Mouse (Mus musculus) gastrocnemius, postnatal 25 days (tissue): ENCODE measurements around the gene Slc35b1. TPM values are rescaled to one million over a fixed set of nuclear protein-coding genes. Genes with fewer than 3 reads are reported as not detected.

ENCODE experiments used
- DNase-seq: peaks from one replicate; pipeline ENCODE4 v3.0.0; 2022
- total RNA-seq, 2 experiments: library from RNA; stranded (reverse); gene quantifications; 1 replicate in 1 of 2; 2 replicates in 1 of 2; pipeline ENCODE4 v1.2.3; 2021

Gene Slc35b1
- total RNA-seq, 2 experiments from 2014 or later = 38.8 to 40.7 TPM

DNA sequence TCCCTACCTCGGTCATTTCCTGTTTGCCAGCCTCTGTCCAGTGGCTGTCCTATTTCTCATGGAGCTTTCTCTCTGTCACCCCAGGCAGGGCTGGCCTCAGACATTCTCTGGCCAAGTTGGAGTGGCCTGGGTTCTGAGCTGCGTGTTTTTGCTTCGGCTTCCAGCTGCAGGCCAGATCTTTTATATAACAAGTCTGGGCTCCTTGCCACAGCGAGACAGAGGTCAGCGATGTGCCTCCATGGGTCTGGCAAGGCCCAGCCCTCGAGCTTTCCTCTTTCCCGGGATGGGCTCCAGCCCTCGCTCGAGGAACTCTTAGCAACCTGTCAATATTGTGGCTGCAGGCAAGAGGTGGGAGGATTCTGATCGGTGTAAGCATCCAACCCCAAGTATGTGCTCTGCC is 18.9 kb upstream of the Slc35b1 start:
- DNase-seq = peak; percentile 95

DNA sequence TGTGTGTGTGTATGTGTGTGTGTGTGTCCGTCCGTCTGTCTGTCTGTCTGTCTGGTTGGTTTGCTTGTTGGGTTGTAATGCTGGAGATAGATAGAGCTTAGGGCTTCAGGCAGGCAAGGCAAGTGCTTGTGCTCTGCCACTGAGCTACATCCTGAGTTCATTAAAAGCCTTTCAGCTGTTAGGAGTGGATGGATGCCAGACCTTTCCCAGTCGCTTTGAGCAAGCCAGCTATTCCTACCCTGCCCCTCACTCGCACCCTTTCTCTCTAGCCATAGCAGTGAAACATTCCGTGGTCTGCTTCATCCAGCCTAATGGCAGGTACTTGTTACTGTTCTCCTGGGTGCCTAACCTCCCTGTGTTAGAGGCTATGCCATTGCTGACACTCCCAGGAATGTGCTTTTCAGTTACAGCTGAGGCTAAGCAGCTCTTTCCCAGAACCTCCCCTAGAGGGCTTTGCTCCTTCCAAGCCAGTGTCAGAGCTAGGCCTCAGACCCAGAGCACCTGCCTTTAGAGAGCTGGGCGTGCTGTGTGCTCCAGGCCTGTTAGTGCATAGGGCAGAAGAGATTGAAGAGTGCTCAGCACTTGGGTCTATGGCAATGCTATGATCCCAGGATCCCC is 18.1 kb upstream of the Slc35b1 start:
- peak; percentile 54 for DNase-seq

DNA sequence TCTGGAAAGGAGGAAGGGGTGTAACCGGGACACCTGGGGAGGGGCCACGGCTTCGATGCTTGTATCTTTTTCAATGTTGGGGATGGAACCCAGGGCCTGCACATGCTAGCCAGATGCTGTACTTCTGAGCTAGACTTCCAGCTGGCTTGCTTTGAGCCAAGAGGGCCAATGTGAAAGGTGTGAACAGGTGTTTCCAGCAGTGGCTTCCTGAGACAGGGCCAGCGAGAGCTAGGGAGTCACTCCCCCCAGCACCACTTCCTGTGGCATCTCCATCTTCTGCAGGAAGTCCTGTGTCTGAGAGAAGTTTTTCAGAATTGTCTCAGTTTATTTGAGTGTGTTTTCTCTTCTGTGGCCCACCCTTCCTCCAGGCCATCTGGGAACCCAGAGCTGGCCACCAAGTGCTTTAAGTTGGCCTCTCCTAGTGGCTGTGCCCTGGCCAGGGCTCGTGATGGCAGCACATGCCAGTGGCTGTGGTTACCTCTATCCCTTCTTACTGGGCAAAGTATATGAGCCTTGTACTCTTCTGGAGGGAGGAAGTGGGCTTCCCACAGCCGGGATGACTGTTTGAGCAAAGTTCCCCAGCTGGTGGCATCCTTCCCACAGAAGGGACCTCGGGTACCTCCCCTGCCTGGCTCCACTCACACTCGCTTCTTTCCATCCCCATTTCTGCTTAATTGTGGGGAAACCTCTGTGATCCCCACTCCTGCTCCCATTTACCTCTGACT is 17.3 kb upstream of the Slc35b1 start:
- DNase-seq = no peak

DNA sequence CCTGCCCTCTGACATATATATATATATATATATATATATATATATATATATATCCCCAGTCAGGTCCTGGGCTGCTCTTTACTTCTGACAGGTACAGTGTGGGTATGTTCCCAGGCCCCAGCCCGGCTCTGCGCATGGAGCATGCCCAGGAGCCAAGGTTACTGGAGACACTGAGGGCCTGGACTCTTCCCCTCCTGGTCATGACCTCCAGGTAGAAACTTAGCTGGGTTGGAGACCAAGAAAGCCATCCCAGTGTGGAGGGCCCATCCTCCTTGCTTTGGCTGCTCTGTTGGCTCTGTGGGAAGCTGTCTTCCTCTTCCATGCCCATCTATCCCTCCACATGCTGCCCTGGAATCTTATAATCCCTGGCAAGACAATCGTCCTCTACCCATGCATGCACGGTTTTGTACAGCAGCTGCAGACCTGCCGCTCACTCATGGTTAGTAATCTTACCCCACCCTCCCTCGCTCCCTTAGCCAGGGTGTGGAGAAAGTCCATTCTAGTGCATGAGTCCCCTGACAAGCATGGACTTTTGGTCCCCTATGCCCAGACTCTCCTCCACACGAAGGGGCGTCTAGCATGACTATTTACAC is 16.2 kb upstream of the Slc35b1 start:
- no peak for DNase-seq

DNA sequence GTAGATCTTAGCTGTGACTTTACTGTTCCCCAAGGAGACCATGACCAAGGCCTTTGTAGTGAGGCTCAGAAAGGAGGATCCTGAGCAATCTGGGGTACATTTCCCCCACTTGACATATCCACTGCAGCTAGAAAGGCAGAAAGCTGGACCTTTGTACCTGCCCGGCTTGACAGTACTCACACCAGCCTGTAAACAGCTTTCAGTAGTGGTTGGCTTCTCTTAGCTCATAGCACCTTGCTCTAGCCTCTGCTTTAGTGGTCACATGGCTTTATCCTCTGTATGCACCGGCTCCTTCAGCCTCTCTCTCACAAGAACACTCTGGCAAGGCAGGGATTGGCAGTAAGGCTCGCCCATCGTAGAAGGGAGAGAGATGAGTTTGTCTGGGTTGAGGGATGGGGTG is 15.6 kb upstream of the Slc35b1 start:
- DNase-seq = no peak

DNA sequence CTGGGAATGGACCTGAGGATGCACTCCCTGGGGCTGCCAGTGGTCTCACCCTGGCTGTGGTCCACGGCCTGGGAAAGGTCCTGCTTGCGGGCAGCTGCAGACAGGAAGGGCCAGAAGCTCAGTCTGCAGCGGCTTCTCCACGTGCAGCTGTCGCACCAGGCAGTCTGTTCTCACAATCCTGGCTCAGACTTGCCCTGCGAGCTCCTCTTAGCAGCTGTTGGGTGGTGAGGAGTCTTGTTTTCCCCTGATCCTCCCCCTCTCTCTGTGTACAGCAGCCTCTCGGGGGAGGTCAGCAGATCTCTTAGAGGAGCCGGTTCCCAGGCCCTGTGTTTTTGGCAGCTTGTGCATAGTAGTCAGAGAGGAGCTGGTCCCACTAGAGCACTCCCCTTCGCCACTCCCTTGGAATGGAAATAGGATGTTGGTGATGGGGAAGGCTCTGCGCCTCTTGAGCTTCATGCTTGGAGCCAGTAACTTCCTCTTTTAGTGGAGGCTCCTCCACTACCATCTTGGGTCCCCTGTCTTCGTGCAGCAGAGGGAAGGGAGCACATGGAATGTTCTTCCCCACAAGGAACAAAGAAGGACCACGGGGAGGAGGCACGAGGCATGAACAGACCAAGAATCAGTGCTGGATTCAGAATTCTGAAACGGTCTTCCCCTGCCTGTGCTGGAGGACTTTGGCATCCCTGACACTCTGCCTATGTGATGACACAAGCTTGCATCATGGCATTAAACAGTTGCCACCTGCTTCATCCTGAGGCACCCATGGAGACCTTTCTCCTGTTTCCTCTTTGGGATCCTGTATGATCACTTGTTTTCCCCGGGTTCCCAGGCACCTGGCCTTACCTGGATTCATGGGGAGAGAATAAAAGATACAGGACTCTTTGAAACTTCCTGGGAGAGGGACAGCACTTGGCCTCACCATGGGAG is 14.3 kb upstream of the Slc35b1 start:
- peak; percentile 88 for DNase-seq

DNA sequence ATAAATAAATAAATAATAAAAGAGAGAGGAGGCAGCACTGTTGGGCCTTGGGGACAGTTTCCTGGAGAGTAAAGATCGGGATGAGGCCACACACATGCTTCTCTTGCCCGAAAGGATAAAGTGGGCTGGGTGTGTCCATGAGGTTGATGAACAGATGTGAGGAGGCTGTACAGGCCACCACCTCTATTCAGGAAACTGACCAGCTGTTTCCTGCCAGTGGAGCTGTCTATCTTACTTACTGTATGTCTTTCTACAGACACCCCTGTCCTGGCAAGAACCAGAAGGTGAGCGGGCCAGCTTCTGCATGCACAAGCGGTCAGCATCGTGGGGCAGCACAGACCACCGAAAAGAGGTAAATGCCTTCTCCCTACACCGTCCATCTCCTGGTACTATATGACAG is 13.3 kb upstream of the Slc35b1 start:
- no peak for DNase-seq

DNA sequence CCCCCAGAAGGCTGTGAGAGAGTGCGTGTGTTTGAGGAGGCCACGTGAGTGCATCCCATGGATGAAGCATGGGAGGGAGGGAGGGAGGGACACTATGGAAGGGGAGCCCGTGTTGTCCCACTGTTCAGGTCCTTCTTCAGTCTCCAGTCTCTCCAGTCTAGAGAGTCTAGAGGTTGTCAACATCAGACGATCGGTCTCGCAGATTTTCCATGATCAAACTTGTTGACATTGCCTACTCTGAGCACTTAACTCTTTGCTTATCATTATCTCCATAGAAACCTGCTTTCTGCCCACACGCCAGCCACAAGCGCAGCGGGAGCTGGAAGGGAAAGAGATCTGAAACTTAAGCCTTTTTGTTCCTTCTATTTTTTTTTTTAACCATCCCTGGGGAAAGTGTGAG is 5.6 kb upstream of the Slc35b1 start:
- no peak for DNase-seq

DNA sequence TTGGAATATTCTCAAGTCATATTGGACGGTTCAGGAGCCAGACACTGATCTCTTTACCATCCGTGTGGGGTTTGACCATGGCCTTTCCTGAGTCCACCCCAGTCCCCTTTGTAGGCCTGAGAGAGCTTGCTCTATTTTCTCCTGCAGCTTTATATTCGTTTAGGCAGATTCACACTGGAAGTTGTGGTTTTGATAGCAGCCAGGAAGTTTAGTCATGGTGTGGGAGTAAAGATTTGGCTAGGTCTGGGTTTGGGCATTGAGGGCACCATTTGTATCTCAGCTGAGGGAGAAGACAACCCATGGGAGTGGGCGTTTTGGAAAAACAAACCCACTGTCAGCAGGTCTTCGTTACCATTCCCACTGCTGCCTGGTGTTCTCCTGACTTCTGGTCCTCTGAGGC is 4.9 kb upstream of the Slc35b1 start:
- DNase-seq = no peak

DNA sequence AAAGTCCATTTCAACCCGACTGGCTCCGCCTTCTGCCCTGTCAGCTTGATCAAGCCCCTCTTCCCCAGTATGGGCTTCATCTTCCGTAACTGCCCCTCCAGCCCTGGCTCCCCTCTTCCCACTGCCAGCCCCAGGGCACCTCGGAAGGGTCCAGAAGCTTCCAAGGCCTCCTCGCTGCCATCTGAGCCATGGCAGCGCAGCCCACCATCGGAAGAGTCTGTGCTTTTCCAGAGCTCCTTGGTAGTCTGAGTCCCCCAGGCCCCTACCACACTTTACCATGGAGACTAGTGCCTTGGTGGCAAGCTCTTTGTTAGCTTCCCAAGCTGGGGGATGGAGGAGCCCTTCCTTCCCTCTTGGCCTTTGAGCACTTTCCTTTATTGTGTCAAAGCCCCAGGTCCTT is 3.8 kb upstream of the Slc35b1 start:
- DNase-seq = no peak

DNA sequence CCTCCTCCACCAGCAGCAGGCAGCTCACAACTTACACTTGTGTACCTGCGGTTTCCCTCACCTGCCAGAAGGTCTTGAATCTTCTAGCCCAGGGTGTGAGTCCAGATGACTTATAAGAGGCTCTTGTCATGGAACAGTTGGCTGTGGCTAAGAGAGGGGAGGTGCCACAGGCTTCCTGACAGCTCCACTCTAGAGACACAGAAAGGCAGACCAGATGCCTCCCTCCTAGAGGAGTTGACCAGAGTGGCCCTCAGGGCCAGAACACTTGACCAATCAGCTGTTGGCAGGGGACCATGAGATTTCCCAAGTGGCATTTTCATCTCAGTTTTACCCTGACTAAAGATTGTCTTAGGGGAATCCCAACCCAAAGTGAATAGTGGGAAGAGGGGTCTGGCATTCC is 3.3 kb upstream of the Slc35b1 start:
- DNase-seq = no peak

DNA sequence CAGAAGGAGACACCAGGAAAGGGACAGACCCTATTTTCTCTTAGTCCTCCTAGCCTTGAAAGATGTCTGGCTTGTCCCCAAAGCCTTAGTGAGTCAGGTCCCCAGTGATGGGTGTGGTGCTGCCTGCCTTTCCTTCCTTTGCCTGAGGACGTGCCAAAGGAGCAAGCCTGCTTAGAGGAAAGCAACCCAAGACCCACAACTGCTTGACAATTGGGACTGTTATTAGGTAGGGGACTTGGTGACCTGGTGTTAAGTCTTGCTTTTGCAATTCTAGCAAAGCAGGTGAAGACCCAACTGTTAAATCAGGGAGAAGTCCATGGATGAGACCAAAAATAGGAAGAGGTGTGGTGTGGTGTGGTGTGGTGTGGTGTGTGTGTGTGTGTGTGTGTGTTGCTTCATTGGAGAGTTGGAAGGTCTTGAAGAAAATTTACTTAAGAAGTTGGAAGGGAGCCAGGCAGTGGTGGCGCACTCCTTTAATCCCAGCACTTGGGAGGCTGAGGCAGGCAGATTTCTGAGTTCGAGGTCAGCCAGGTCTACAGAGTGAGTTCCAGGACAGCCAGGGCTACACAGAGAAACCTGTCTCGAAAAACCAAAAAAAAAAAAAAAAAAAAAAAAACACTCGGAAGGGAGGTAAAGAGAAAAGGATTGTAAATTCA is 1.0 kb upstream of the Slc35b1 start:
- peak; percentile 72 for DNase-seq

DNA sequence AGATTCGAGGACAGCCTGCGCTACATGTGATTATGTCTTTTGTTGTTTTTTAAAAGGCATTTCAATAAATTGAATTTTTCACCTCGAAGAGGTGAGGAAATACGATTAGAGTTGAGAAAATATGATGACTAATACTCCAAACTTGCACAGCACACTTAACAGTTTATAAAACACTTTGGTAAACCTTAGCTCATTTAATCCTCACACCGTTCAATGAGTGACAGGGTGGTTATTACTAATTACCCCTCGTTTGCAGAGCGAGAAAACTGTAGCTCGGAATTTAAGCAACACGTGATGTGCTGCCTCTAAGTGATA is 531 bp upstream of the Slc35b1 start:
- no peak for DNase-seq

DNA sequence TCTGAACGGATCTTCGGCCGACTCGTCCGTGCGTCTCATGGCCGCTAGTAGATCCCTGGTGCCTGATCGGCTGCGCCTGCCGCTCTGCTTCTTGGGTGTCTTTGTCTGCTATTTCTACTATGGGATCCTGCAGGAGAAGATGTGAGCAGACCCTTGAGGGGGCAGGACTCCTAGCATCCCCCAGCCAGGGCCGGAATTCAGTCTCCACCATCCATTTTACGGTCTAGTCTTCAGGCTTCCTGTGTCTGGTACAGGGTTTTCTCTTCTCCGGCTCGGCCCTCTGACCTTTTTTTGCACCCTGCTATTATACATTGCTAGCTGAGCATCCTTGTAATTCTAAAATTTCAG is 455 bp downstream of the Slc35b1 start:
- DNase-seq = no peak

DNA sequence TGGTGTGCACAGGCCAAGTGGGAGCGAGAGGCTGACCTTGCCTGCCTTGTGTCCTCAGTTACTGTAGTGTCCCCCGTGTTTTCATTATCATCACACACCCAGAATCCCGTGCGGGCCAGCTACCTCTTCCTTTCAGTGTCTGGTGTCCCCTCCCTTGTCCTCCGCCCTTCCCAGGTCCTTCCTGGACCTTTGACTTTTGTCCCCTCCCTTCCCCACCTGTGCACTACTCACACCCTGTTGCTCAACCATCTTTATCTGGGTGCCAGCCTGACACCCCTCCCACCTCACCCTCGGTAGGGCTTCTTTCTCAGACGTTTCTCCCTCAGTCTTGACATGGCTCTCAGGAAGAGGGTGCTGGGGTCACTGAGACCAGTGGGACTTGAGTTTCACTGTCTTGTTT is 2.9 kb downstream of the Slc35b1 start:
- no peak for DNase-seq

DNA sequence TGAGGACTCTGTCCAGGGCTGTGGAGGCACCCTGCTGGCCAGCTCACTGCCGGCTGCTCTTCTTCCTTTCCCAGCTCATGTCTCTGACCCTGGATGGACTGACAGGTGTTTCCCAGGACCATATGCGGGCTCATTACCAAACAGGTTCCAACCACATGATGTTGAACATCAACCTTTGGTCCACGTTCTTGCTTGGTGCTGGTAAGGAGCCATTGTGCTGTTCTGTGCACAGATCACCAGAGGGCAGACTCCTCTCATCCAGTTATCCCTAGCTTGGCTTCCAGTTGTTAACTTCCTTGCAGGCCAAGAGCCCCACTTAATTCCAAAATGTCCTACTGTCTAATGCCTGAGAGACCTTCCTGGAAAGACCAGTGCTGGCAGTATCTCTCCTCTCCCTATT is 4.5 kb downstream of the Slc35b1 start:
- no peak for DNase-seq

DNA sequence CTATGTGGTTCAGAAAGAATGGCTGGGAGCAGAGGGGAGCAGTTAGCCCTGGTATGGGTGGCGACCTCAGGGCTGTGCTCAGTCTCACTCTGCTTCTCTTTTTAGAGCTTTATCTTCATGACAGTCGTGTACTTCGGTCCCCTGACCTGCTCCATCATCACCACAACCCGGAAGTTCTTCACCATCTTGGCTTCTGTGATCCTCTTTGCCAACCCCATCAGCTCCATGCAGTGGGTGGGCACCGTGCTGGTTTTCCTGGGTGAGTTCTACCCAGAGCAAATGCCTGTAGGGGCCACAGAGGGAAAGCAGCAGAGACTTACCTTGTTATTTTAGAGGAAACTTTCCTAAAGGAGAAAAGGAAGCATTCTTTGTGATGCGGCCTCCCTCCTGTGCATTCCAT is 5.9 kb downstream of the Slc35b1 start:
- DNase-seq = no peak

DNA sequence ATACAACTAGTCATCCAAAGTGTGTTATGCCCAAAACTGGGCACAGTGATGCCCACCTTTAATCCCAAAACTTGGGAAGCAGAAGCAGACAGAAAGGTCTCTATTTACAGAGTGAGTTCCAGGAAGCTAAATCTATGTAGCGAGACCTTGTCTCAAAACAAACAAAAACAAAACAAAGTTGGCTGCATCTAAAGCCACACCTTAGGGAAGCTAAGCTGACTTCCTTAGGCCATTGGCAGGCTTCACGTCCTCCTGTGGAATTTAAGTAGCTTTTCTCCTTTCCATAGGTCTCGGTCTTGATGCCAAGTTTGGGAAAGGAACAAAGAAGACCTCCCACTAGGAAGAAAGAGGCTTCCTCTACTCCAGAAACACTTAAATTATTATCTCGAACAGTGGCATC is 6.7 kb downstream of the Slc35b1 start:
- DNase-seq = no peak

DNA sequence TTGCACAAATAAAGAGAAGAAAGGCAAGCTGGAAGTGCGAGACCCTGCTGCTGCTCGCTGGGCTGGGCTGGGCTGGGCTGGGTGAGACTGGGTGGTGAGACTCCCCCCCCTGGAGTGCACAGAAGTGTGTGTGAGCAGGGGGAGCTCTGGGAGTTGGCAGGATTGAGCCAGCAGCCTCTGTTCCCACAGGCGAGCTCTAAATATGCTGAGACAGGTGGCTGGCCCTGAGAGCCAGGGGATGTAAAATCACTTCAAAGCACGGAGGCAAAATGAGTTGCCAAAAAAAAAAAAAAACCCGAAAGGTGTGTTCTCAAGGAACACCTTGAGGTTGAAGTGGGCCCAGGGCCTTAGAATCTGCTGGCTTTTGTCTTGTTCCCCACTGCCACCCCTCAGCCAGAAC is 7.3 kb downstream of the Slc35b1 start:
- DNase-seq = peak; percentile 73

DNA sequence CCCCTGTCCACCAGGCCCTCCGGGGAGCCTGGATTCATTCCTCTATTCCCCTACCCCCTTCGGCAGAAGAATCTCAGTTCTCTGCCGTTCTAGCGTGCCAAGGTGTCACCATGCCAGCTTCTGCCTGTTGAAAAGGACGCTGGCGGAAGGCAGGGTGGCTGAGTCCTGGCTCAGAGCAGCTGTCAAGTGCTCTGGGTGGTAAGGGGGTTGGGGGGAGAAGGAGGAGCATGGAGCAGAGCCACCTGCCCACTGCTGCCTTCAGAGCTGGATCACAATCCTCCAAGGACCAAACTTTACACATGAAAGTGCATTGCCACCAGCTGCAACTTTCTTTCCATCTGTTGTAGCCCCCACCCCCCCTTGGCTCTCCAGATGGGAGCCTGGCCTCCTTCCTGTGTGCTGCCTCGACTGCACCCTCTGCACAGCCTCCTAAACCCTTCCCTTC is 7.8 kb downstream of the Slc35b1 start:
- peak; percentile 68 for DNase-seq

DNA sequence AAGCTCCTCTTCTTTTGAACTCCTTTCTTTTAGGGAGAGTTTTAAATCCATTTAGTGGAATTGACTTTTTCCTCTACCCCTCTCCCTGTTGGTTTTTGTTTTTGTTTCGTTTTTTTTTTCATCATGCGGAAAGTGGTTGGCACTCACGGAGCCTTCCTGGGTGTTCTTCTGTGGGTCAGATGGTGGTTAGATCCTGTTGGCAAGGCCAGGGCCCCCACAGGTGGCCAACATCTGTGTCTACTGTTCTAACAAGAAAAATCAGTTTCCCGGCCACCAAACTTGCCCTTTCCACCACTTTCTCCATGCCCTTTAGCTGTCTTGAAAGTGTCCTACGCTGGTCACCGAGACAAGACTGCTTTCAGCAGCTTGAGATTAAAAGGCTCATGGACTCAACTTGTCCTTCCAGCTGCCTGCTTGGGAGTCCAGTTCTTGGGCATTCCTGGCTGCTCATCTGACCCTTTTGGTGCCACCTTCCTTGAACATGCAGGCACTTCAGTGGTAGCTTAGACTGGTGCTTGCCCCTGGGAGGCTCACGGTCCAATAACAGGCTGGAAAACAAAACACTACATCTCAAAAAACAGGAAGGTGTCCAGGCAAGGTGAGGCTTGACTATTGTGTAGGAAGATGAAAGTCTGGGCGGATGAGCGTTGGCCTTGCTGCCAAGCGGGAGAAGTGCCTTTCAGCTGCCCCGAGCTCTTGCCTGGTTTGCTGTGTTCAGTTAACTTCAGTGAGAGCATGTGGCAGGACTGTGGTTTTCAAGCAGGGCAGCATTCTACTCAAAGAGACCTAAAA is 8.4 kb downstream of the Slc35b1 start:
- no peak for DNase-seq

DNA sequence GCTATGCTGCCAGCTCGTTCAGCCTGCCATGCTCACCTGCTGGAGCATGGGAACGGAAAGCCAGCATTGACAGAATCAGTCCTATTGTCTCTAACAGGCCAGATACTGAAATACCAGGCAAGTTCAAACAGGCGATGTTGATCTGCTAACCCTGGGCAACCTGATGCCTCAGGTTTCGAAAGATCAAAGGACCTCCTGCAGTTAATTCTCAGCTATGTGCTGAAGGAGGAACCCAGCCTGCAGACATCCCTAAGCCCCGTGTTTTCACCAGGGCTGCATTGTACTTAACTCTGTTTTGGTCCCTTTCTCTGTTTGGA is 9.0 kb downstream of the Slc35b1 start:
- DNase-seq = no peak
